Mouse (Mus musculus) ES-Bruce4 (cell line): ENCODE results near the gene Ccl1.
A peak's percentile ranks its signal among the peaks of the same experiment; 100 is the strongest.

Experiments
- CTCF ChIP-seq: IDR thresholded peaks from one replicate; pipeline ENCODE4 v1.8.1; 2011; ENCODE audit warnings: low read depth, low read length
- EP300 ChIP-seq: IDR thresholded peaks from 2 replicates; pipeline ENCODE4 v1.6.1; 2011; ENCODE audit warnings: low read depth, low read length; ENCODE audit not compliant: insufficient read depth
- POLR2A ChIP-seq: IDR thresholded peaks from one replicate; pipeline ENCODE4 v1.8.1; 2011; ENCODE audit warnings: low read length; ENCODE audit not compliant: insufficient read depth

GRCm38 (mm10) chr11:82255601-82256000 is 49.9 kb downstream of the Ccl1 start:
- TF ChIP-seq CTCF (peak; percentile 28), EP300 (no peak), POLR2A (no peak)
